Mouse (Mus musculus) MEL-GATA-1-ER (cell line): ENCODE results near the gene Gm49361.
"Not testable (repeated sequence)": the region's sequence is repeated elsewhere in the genome, so short reads cannot be mapped to it uniquely, and the experiment has no call there.

Experiments
- DNase-seq: peaks from one replicate; pipeline ENCODE4 v3.0.0-alpha.2; 2012; ENCODE audit warnings: low read depth; ENCODE audit errors: extremely low read depth

The Gm49361 gene

DNA sequence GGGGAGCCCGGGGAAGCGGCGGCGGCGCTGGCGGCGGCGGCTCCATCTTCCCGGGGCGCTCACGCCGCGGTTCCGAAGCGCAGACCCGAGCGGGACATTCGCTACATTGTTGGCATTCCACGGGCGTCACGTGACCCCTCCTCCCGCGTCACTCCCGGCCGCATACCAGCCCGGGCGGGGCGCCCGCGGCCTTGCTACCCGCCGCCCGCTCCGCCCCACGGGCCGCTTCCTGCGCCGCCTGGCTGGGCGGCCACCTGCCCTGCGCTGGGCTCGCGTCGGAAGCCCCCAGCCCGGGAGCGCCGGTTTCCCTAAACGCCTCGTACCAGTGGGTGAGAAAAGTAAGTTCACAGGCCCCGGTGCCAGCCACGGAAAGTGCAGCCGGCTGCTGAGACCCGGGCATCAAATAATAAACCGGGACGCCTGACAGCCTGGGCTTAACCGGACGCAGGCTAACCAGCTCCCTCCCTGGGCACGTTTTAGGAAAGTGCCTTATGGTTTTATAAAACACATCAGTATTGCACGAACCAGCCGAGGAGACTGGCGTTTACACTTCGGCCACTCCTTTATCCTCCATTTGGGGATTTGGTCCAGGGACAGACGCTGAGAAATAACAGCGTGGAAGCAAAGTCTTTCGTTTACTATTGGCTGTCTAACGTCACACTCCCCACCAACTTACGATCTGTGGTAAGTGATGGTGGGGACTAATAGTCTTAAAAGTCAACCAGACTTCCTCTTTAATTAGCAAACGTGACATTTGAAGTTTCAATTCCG, at the start of gene Gm49361:
Gene Gm49361, minus strand, starts transcription at position 103 of the 771 bp plus-strand sequence.
- DNase-seq: peak; percentile 64

DNA sequence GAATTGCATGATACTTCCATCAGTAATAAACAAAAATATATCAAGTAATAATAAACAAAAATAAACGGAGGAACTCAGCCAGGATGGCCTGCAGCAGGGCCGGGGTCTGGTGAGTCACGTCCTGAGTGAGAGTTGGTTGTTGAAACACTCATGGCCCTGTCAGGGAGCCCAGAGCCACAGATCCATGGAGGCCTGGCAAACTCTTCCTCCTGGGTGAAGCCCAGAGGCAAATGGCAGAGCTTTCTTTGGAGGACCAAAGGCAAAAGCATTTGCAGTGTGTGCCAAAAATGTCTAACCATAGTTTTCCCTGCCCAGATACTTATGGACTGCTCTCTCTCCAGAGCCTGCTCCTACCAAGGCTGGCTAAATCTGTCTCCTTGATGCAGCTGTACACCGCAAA, 45.3 kb upstream of the Gm49361 start:
- no peak for DNase-seq

- no peak for DNase-seq
Measured at GRCm38 (mm10) chr14:57789759-57790158, 43.9 kb upstream of the Gm49361 start.

- DNase-seq: no peak
Measured at GRCm38 (mm10) chr14:57789311-57789710, 43.4 kb upstream of the Gm49361 start.

DNA sequence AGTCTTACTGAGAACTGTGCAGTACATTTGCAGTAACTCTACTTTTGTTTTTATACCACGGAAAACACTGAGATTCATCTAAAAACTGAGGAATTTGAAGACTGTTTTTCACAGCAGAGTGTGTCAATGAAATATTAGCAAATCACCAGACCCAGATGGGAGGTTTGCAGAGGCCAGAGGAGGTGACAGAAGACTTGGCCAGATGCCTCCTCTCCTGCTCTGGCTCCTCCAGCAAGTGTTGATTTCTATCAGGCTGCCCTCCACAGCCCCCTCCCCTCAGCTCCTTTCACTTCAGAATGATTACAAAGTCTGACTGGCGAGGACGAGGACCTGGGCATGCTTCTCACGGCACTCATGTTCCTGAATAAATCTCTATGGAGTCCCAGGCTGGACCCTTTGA, 41.5 kb upstream of the Gm49361 start:
- no peak for DNase-seq

- DNase-seq: peak; percentile 65
Measured at GRCm38 (mm10) chr14:57772157-57772815, 26.4 kb upstream of the Gm49361 start.

DNA sequence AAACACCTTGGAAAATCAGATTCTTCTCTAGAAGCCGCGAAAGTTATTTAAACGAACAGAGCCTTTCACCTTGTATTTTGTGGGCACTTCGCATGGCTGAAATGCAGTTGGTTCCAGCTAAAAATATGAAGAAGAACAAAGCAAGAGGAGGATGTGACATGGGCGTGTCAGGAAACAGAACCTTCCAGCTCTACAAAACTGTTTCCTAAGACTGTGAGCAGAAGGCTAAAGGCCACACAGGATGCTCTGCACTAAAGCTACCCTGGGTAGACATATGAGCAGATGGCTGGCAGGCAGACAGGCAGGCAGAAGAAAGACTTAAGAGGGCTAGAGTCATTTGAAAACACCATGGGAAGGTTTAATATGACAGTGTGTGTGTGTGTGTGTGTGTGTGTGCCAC, 23.2 kb upstream of the Gm49361 start:
- no peak for DNase-seq

GRCm38 (mm10) chr14:57760447-57761412, 14.8 kb upstream of the Gm49361 start:
- no peak for DNase-seq

DNA sequence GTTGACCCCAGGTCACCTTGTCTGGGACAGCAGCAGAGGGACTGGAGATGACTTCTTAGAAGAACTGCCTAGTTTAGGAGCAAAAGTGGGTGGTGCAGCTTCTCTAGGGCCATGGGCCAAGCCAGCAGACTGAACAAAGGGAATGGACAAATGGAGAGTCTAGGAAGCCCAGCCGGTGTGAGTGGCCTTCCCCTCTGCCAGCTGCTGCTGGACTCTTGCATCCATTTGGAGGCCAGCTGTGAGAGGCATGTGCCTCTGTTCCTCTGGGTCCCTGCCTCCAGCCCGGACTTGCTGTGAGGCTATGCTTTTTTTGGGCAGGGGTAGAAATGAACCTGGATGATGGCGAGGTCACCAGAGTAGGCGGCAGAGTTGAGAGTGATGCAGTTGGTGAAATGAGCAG, 12.3 kb upstream of the Gm49361 start, which contains the start of gene Lats2:
Gene Lats2, minus strand, starts transcription at position 152 of the 400 bp plus-strand sequence.
- DNase-seq: no peak

DNA sequence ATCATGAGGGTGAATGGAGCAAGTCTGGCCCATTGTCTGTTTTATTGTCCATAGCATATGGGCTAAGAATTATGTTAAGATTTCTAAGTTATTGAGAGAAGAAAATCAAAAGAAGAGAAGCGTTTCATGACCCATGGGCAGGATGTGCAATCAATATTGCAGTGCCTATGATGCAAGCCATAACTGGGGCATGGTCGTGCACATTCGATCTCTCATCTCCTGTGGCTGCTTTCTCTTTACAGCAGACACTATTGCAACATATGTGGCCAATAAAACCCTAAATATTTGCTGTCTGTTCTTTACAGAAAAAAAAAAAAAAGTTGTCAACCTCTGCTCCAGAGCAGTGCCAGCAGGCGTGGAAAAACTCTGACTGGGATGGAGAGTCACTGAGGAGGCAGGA, 10.2 kb upstream of the Gm49361 start:
- DNase-seq: no peak

DNA sequence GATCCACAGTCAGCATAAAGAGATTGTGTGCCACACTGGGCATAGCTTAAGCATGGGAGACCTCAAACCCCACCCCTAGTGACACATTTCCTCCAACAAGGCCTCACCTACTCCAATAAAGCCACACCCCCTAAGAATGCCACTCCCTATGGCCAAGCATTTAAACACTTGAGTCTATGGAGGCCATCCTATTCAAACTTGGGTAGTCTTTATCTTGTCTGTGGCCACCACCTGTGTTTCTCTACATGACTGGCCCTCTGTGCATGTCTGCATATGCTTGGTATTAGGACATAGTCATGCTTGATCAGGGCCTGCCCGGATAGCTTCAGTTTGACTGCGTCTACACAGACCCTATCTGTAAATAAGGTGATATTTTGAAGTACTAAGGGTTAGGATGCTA, 9.8 kb upstream of the Gm49361 start:
- no peak for DNase-seq

DNA sequence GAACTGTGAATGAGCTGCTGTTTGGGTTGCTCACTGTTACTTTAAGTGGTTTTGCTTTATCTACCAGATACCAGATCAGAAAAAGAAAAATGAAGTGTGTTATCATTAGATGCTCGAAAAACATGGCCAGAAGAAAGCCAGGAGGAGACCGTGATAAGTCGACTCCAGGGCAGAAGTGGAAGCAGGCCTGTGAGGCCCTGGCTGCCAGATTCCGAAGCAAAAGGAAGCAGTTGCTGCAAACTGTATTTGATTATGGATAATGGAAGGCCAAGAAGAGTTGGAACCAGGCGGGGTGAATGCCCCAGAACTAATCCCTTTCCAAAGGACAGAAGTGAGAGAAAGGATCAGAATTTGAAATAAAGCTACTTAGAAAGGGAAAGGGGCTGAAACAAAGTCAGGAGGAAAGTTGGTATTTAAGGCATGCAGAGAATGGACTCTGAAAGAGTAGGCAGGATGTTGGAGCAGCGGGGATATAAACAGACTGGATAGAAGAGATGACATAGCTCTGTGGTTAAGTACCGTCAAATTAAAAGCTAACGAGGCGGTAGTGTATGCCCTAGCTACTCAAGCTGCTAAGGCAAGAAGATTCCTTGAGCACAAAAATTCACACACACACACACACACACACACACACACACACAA, 7.6 kb upstream of the Gm49361 start:
- DNase-seq: peak; percentile 61

DNA sequence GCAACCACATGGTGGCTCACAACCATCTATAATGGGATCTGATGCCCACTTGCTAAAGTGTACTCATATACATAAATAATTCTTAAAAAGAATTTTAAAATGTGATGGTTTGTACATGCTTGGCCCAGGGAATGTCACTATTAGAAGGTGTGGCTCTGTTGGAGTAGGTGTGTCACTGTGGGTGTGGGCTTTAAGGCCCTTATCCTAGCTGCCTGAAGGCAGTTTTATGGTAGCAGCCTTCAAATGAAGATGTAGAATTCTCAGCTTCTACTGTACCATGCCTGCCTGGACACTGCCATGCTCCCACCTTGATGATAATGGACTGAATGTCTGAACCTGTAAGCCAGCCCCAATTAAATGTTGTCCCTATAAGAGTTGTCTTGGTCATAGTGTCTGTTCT, 5.1 kb upstream of the Gm49361 start:
- DNase-seq: not testable (repeated sequence)

GRCm38 (mm10) chr14:57749501-57749900, 3.6 kb upstream of the Gm49361 start:
- no peak for DNase-seq

GRCm38 (mm10) chr14:57745291-57745969, 473 bp downstream of the Gm49361 start:
- no peak for DNase-seq

- DNase-seq: no peak
Measured at GRCm38 (mm10) chr14:57744547-57744946, 1.4 kb downstream of the Gm49361 start.

DNA sequence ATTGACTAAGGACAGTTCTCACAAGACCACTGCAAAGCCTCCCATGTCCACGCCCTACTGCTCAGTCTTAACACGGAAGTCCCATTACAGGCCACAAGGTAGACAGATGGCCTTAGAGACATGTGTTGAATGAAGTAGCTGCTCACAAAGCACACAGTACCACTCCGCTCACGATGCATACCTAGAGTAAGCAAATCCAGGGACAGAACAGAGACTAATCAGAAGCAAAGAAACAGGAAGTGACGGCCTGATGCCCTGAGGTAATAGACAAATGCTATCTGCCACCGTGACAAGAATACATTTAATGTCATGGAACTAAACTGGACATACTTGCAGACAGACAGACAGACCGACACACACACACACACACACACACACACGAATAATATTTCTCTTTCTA, 5.3 kb downstream of the Gm49361 start:
- no peak for DNase-seq

DNA sequence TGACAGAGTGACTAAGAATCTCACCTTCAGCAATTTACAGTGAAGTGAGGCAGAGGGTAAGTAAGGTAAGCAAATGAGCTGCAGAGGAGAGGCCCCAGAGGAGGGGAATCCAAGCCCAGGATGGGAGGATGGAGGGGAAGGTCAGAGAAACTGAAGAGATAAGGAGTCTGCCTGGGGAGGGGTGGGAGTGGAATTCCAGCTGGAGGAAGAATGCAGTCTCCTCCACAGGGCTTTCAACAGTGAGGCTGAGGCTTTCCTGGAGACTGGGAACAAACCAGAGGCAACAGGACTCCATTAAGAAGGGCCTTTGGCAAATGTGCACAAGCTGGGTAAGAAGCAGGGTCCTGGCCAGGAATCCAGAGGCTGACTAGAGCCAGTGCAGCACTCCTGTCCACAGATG, 8.8 kb downstream of the Gm49361 start:
- no peak for DNase-seq

DNA sequence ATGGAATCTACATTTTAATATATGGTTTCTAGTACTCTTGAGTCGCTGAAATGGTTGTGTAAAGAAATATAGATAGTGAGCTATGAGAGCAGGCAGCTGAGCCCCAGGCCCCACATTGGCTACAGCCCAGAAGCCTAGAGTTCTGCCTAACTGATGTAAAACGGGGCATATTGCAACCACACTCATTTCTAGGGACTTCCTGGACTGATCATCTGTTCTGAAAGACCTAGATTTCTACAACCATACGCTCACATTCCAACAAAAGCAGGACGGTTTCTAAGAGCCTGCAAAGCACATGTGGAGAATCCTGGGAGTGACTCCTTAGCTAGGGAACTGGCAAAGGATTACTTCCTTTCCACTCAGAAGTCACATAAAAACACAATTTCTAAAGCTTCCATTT, 9.8 kb downstream of the Gm49361 start:
- DNase-seq: no peak

DNA sequence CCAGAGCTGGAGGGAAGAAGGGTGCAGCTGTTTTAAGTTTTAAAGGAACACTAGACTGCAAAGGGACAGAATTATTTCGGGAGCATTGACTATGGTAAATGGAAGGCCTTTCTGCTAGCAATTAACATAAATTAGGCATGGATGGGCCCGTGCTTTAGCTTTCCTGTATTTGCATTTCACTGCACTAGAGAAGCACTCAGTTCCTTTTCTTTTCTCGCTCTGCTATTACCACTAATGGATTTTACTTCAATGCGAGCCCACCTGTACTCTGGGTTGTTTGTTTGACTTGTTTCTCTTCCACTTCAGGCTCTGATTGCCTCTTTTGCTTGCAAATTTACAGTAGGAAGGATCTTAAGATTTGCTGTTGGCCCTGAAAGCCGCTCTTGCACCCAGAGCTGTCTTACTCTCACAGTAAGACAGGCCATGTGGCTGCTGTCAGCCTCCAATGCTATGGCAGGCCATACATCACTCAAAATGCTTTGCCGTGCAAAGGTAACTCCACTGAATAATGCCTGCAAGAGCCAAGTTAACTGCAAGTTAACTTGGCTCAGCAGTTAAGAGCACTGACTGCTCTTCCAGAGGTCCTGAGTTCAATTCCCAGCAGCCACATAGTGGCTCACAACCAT, 13.1 kb downstream of the Gm49361 start:
- no peak for DNase-seq
